Mouse (Mus musculus) lung, postnatal 0 days (tissue): ENCODE measurements at regions not wholly inside any gene's neighbourhood (a gene's known extent, or its start where the extent isn't known, plus 50 kb on each side); places are given as distances from the start of the nearest gene placed in this dataset.

Source experiments
- CTCF ChIP-seq: IDR thresholded peaks from 2 replicates; pipeline ENCODE4 v1.5.1; 2016; ENCODE audit warnings: antibody characterized with exemption, mild to moderate bottlenecking
- EP300 ChIP-seq: IDR thresholded peaks from 2 replicates; pipeline ENCODE4 v1.6.1; 2016; ENCODE audit warnings: antibody characterized with exemption, mild to moderate bottlenecking, control low read depth

DNA sequence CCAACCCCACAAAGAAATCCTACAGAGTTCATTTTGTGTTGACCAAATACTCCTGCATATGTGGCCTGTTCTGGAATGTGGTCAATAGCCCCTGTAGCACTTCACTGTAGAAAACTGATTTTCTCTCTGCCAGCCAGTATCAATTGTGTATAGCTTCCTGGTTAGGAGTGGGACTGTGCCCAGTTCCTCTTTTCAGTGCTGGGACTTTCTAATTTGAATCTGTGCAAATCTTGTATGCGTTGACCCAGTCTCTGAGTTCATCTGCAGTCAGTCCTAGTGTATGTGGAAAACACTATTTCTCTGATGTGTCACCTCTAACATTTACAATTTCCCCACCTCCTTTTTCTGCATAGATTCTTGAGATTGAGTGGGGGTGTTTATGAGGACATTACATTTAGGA, 421.3 kb downstream of the Plod2 start:
- TF ChIP-seq CTCF: no peak
- no peak for TF ChIP-seq EP300
